Mouse (Mus musculus) kidney, embryonic 15.5 days (tissue): ENCODE results near the gene Cpsf2. TPM values are rescaled to one million over a fixed set of nuclear protein-coding genes. Genes with fewer than 3 reads are reported as not detected.
"Not testable (repeated sequence)": the region's sequence is repeated elsewhere in the genome, so short reads cannot be mapped to it uniquely, and the experiment has no call there.

Experiments used
- ATAC-seq: fragments of 200-750 bp; cut with Nextera tagmentation; replicated peaks from 2 replicates; pipeline ENCODE4 v1.8.0; 2017; ENCODE audit warnings: moderate TSS enrichment; ENCODE audit not compliant: low FRiP score
- H3K27ac ChIP-seq: fragments of 300-500 bp; sonication (generic); 2 replicates; pipeline ENCODE4 v1.5.1; 2015; ENCODE audit warnings: mild to moderate bottlenecking, inconsistent platforms
- H3K27me3 ChIP-seq: fragments of 300-500 bp; sonication (generic); 2 replicates; pipeline ENCODE4 v1.6.1; 2015; ENCODE audit warnings: inconsistent platforms
- H3K36me3 ChIP-seq: fragments of 300-500 bp; sonication (generic); 2 replicates; pipeline ENCODE4 v1.6.1; 2015; ENCODE audit warnings: inconsistent platforms
- H3K4me1 ChIP-seq: fragments of 300-500 bp; sonication (generic); 2 replicates; pipeline ENCODE4 v1.6.1; 2015; ENCODE audit warnings: inconsistent platforms
- H3K4me2 ChIP-seq: fragments of 300-500 bp; sonication (generic); 2 replicates; pipeline ENCODE4 v1.6.1; 2015; ENCODE audit warnings: moderate library complexity, mild to moderate bottlenecking, inconsistent platforms
- H3K4me3 ChIP-seq: fragments of 300-500 bp; sonication (generic); replicated peaks from 2 replicates; pipeline ENCODE4 v1.5.1; 2015; ENCODE audit warnings: mild to moderate bottlenecking, inconsistent platforms
- H3K9ac ChIP-seq: fragments of 300-500 bp; sonication (generic); 2 replicates; pipeline ENCODE4 v1.6.1; 2015; ENCODE audit warnings: mild to moderate bottlenecking, inconsistent platforms
- H3K9me3 ChIP-seq: fragments of 300-500 bp; sonication (generic); replicated peaks from 2 replicates; pipeline ENCODE4 v1.6.1; 2016; ENCODE audit warnings: inconsistent platforms
- WGBS: fragments of 180-500 bp; shearing (Covaris S2); methylation state at CpG from one replicate; pipeline ENCODE4 v1.1.7; 2015; ENCODE audit warnings: mixed read lengths; 5-methylcytosine and 5-hydroxymethylcytosine counted together
- polyA plus RNA-seq: library from polyadenylated mRNA; unstranded; fragments of >200 nt; fragmentation: Nextera tagmentation; extraction: Ambion mirVana; gene quantifications from 2 replicates; pipeline ENCODE4 v1.2.1, GENCODE M21; 2015

Gene Cpsf2
- 29.5 and 30.9 TPM in 2 replicates for polyA plus RNA-seq

DNA sequence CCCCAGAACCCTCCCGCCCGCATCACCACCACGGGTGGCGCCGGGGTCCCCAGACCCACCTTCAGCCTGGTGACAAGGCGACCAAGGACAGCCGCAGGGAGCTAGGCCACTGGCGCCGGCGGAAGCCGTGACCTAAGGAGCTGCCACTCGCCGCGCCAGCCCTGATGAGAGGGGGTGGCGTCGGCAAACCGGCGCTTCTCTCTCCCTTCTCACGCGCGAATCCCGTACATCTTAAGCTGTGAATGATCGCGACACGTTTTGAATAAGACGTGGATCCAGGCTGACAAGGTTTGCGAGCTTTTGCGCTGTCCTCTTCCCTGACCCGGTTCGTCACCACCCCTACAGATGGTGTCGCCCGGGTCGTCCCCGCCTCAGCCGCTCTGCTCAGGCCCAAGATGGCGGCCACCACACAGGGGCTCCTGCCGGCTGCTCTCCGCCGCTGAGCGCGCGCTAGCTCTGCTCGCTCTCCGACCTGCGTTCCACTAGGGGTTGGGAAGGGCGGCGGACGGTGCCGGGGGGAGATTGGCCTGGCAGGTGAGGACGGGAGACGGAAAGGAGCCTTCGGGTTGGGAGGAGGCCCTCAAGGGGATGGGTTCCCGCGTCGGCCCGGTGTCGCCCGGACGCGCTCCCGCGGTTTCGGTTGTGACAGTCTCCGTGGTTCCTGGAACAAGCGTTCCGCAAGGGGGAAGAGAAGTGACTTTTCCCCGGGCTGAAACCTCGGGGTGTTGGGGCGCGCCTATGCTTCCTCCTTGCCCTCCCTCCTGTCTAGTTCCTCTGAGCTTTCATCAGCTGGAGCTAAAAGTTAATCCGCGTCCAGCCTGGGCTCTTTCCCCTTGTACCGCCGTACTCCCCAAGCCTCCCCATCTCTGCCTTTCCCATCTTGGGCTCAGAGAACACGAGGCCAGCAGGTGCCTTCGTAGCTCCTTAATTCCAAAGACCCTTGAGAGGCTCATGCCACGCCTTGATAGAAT lies at the start of gene Cpsf2:
Gene Cpsf2 (plus strand): TSS at position 388 of the 971 bp plus-strand sequence.
- Histone ChIP-seq H3K4me1 (peaks cover 16% of the 10 kb centered on the region), H3K36me3 (peaks cover 14% of the 10 kb centered on the region), H3K4me3 (peak within 1 kb of the TSS; percentile 94), H3K9ac (peak within 1 kb of the TSS; percentile 90), H3K4me2 (peak within 1 kb of the TSS; percentile 69), H3K9me3 (no peaks in the 10 kb centered on the region), H3K27ac (peak within 1 kb of the TSS; percentile 93), H3K27me3 (no peaks in the 10 kb centered on the region)
- peak; percentile 98 for ATAC-seq
- under 1% methylated on average over 77 of the region's 77 CpGs for WGBS

DNA sequence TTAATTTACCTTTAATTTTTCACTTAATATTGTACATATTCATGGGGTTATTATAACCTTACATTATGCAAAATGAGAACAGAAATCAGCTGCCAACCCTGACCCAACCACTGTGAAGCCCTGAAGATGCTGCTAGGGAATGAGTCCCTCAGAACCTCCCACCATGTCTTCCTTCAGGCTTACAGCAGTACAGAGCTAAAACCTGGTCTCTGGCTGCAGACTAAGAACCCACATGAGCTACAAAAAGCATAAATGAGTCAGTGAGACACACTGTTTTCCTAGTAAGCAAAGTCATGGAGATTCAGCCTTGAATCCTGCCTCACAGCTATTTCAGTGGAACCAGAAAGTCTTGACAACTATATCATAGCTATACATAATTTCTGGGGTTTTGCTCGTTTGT lies 47.4 kb upstream of the Cpsf2 start:
- Histone ChIP-seq H3K9ac (no peak overlapping the region), H3K4me1 (no peaks in the 10 kb centered on the region), H3K27me3 (no peaks in the 10 kb centered on the region), H3K36me3 (peaks cover 94% of the 10 kb centered on the region), H3K4me3 (no peak overlapping the region), H3K4me2 (no peak overlapping the region), H3K9me3 (no peaks in the 10 kb centered on the region), H3K27ac (no peak overlapping the region)
- ATAC-seq, result no peak
- WGBS, result 74% methylated on average over 1 of the region's 1 CpGs

DNA sequence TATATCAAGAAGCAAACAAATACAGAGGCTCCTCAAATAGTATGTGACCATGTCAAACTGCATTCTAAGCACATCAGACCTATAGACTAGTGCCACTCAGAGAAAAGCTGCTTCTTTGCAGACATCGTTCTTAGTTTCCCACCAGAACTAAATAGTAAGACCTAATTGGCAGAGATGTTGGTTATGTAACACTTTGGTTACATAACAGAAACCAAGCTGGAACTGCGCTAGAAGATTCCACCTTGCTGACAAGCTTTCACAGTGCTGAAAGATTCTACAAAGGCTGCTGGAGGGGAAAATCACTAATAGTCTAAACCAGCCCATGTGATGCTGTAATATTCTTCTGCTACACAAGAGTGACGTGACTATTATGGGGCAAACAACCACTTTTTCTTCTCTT lies 40.6 kb upstream of the Cpsf2 start:
- Histone ChIP-seq H3K36me3 (peaks cover 85% of the 10 kb centered on the region), H3K27me3 (no peaks in the 10 kb centered on the region), H3K27ac (no peak overlapping the region), H3K9me3 (no peaks in the 10 kb centered on the region; the same call in 1 of the 2 replicates), H3K4me1 (no peaks in the 10 kb centered on the region), H3K4me3 (no peak overlapping the region), H3K4me2 (no peak overlapping the region), H3K9ac (no peak overlapping the region)
- ATAC-seq, result no peak
- WGBS, result 97% methylated on average over 3 of the region's 3 CpGs

- ATAC-seq, result no peak
- H3K4me3 ChIP-seq, result no peak overlapping the region
- peaks cover 82% of the 10 kb centered on the region for H3K36me3 ChIP-seq
- no peaks in the 10 kb centered on the region for H3K27me3 ChIP-seq
- H3K9me3 ChIP-seq, result no peaks in the 10 kb centered on the region; the same call in 1 of the 2 replicates
- H3K27ac ChIP-seq, result no peak overlapping the region
- H3K4me1 ChIP-seq, result no peaks in the 10 kb centered on the region
- WGBS, result 87% methylated on average over 7 of the region's 7 CpGs
- H3K4me2 ChIP-seq, result no peak overlapping the region
- no peak overlapping the region for H3K9ac ChIP-seq
These were observed 38.2 kb upstream of the Cpsf2 start for GRCm38 (mm10) chr12:101937572-101937971.

- 86% methylated on average over 8 of the region's 8 CpGs for WGBS
- H3K27me3 ChIP-seq, result no peaks in the 10 kb centered on the region
- no peaks in the 10 kb centered on the region for H3K9me3 ChIP-seq
- H3K9ac ChIP-seq, result no peak overlapping the region
- no peak for ATAC-seq
- no peak overlapping the region for H3K4me3 ChIP-seq
- peaks cover 38% of the 10 kb centered on the region for H3K36me3 ChIP-seq
- no peak overlapping the region for H3K27ac ChIP-seq
- no peaks in the 10 kb centered on the region for H3K4me1 ChIP-seq
- no peak overlapping the region for H3K4me2 ChIP-seq
These were observed 27.8 kb upstream of the Cpsf2 start for GRCm38 (mm10) chr12:101947986-101948385.

GRCm38 (mm10) chr12:101948801-101949200 lies 27.0 kb upstream of the Cpsf2 start:
- no peak overlapping the region for H3K4me2 ChIP-seq
- H3K9me3 ChIP-seq, result no peaks in the 10 kb centered on the region
- H3K4me1 ChIP-seq, result no peaks in the 10 kb centered on the region
- ATAC-seq, result no peak
- peaks cover 35% of the 10 kb centered on the region for H3K36me3 ChIP-seq
- no peak overlapping the region for H3K27ac ChIP-seq
- no peak overlapping the region for H3K9ac ChIP-seq
- no peak overlapping the region for H3K4me3 ChIP-seq
- 63% methylated on average over 4 of the region's 4 CpGs for WGBS
- H3K27me3 ChIP-seq, result no peaks in the 10 kb centered on the region

- H3K27me3 ChIP-seq, H3K4me2 ChIP-seq, H3K9ac ChIP-seq, H3K27ac ChIP-seq, ATAC-seq, H3K9me3 ChIP-seq, H3K36me3 ChIP-seq, H3K4me3 ChIP-seq: not testable (repeated sequence)
- 95% methylated on average over 8 of the region's 8 CpGs for WGBS
- H3K4me1 ChIP-seq, result peaks cover 13% of the 10 kb centered on the region
These were observed 20.0 kb upstream of the Cpsf2 start for GRCm38 (mm10) chr12:101955821-101956220.

- Histone ChIP-seq H3K4me2 (peak overlapping the region; percentile 64), H3K4me3 (peak overlapping the region; percentile 83), H3K27ac (peak overlapping the region; percentile 72), H3K9me3 (no peaks in the 10 kb centered on the region), H3K4me1 (peaks cover 13% of the 10 kb centered on the region), H3K27me3 (no peaks in the 10 kb centered on the region), H3K36me3 (no peaks in the 10 kb centered on the region), H3K9ac (peak overlapping the region; percentile 82)
- 12% methylated on average over 26 of the region's 26 CpGs for WGBS
- ATAC-seq, result no peak
These were observed 18.5 kb upstream of the Cpsf2 start for GRCm38 (mm10) chr12:101957079-101957941.

GRCm38 (mm10) chr12:101957942-101958544 lies 17.7 kb upstream of the Cpsf2 start, which contains the start of gene Atxn3:
TSS of gene Atxn3 (minus strand) at chr12:101958246.
- Histone ChIP-seq H3K9me3 (no peaks in the 10 kb centered on the region), H3K27ac (peak within 1 kb of the TSS; percentile 72), H3K9ac (peak within 1 kb of the TSS; percentile 82), H3K36me3 (no peaks in the 10 kb centered on the region), H3K4me1 (peaks cover 13% of the 10 kb centered on the region), H3K4me2 (peak within 1 kb of the TSS; percentile 64), H3K4me3 (peak within 1 kb of the TSS; percentile 83), H3K27me3 (no peaks in the 10 kb centered on the region)
- peak; percentile 99 for ATAC-seq
- under 1% methylated on average over 50 of the region's 54 CpGs for WGBS

DNA sequence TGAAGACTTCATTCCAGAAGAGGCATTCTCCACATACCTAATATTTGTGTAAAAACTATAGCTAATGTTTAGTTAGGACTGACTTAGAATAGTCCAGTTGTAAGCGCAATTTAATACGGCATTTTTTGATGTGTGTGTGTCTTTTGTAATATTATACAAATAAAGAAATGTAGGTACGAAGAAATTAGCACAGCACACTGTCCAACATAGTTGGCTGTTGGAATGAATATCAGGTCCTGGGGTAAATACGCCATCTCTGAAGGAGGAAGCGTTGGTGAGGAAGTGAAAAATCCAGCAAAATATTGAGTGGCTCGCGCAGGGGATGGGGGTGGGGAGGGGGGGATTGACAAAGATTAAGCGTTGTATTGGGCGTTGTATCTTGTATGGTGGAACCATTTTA lies 17.2 kb upstream of the Cpsf2 start:
- no peaks in the 10 kb centered on the region for H3K9me3 ChIP-seq
- peak overlapping the region; percentile 57 for H3K4me2 ChIP-seq
- H3K4me3 ChIP-seq, result peak overlapping the region; percentile 83
- H3K4me1 ChIP-seq, result peaks cover 13% of the 10 kb centered on the region
- WGBS, result 56% methylated on average over 9 of the region's 9 CpGs
- H3K9ac ChIP-seq, result peak overlapping the region; percentile 29; the same call in 1 of the 2 replicates
- H3K36me3 ChIP-seq, result no peaks in the 10 kb centered on the region
- H3K27ac ChIP-seq, result no peak overlapping the region
- no peak for ATAC-seq
- no peaks in the 10 kb centered on the region for H3K27me3 ChIP-seq

- H3K9me3 ChIP-seq, H3K27me3 ChIP-seq, H3K27ac ChIP-seq, ATAC-seq, H3K36me3 ChIP-seq, H3K9ac ChIP-seq: not testable (repeated sequence)
- peak overlapping the region; percentile 57 for H3K4me2 ChIP-seq
- H3K4me3 ChIP-seq, result peak overlapping the region; percentile 83; the same call in 1 of the 2 replicates
- H3K4me1 ChIP-seq, result peaks cover 13% of the 10 kb centered on the region
- WGBS, result 87% methylated on average over 5 of the region's 5 CpGs
These were observed 16.6 kb upstream of the Cpsf2 start for GRCm38 (mm10) chr12:101958960-101959780.
